Mouse (Mus musculus) neural tube, embryonic 14.5 days (tissue): Measurements from ENCODE around the gene Vstm2b. TPM values are rescaled to one million over a fixed set of nuclear protein-coding genes. Genes with fewer than 3 reads are reported as not detected.
A peak's percentile ranks its signal among the peaks of the same experiment; 100 is the strongest.

ENCODE experiments used
- ATAC-seq: fragments of 200-750 bp; cut with Nextera tagmentation; 2 replicates; pipeline ENCODE4 v1.8.0; 2017; ENCODE audit warnings: low read depth, mild to moderate bottlenecking, moderate TSS enrichment, moderate library complexity
- H3K27ac ChIP-seq: fragments of 300-500 bp; sonication (generic); 2 replicates; pipeline ENCODE4 v1.5.1; 2014; ENCODE audit warnings: low read depth, mild to moderate bottlenecking, control low read depth, low read length, moderate library complexity, mixed read lengths
- H3K27me3 ChIP-seq: fragments of 300-500 bp; sonication (generic); 2 replicates; pipeline ENCODE4 v1.6.1; 2014; ENCODE audit warnings: low read length; ENCODE audit not compliant: control insufficient read depth, insufficient read depth
- H3K36me3 ChIP-seq: fragments of 300-500 bp; sonication (generic); 2 replicates; pipeline ENCODE4 v1.6.1; 2014; ENCODE audit warnings: low read length, mixed read lengths; ENCODE audit not compliant: control insufficient read depth, insufficient read depth
- H3K4me1 ChIP-seq: fragments of 300-500 bp; sonication (generic); 2 replicates; pipeline ENCODE4 v1.6.1; 2014; ENCODE audit warnings: low read length; ENCODE audit not compliant: control insufficient read depth, insufficient read depth
- H3K4me2 ChIP-seq: fragments of 300-500 bp; sonication (generic); 2 replicates; pipeline ENCODE4 v1.6.1; 2014; ENCODE audit warnings: mild to moderate bottlenecking, low read depth, low read length, control low read depth
- H3K4me3 ChIP-seq: fragments of 300-500 bp; sonication (generic); 2 replicates; pipeline ENCODE4 v1.5.1; 2014; ENCODE audit warnings: low read depth, low read length, control low read depth, mixed read lengths
- H3K9ac ChIP-seq: fragments of 300-500 bp; sonication (generic); replicated peaks from 2 replicates; pipeline ENCODE4 v1.6.1; 2014; ENCODE audit warnings: low read depth, mild to moderate bottlenecking, control low read depth, low read length, mixed read lengths
- H3K9me3 ChIP-seq: fragments of 300-500 bp; sonication (generic); 2 replicates; pipeline ENCODE4 v1.6.1; 2016; ENCODE audit warnings: low read length; ENCODE audit not compliant: control insufficient read depth
- WGBS: fragments of 180-500 bp; shearing (Covaris S2); extraction: QIAGEN DNeasy Blood & Tissue Kit; methylation state at CpG from one replicate; pipeline ENCODE4 v1.1.7; 2014; 5-methylcytosine and 5-hydroxymethylcytosine counted together
- polyA plus RNA-seq: library from polyadenylated mRNA; unstranded; fragments of >200 nt; fragmentation: Nextera tagmentation; extraction: Ambion mirVana; gene quantifications from 2 replicates; pipeline ENCODE4 v1.2.1, GENCODE M21; 2014

Vstm2b gene
- 37.0 and 39.5 TPM in 2 replicates for polyA plus RNA-seq

GRCm38 (mm10) chr7:40898096-40898710, at the start of gene Vstm2b:
Gene Vstm2b, plus strand, starts transcription at chr7:40898328.
- Histone ChIP-seq H3K4me1 (peaks cover 17% of the 10 kb centered on the region; the same call in 1 of the 2 replicates), H3K4me2 (peak within 1 kb of the TSS; percentile 93), H3K27ac (peak within 1 kb of the TSS; percentile 60), H3K36me3 (no peaks in the 10 kb centered on the region), H3K27me3 (peaks cover 10% of the 10 kb centered on the region), H3K9ac (peak within 1 kb of the TSS; percentile 73), H3K4me3 (peak within 1 kb of the TSS; percentile 70), H3K9me3 (no peaks in the 10 kb centered on the region)
- peak; percentile 0; the same call in 1 of the 2 replicates for ATAC-seq
- 1% methylated on average over 23 of the region's 35 CpGs for WGBS

GRCm38 (mm10) chr7:40856088-40856625, 42.0 kb upstream of the Vstm2b start:
- Histone ChIP-seq H3K4me1 (no peaks in the 10 kb centered on the region), H3K27me3 (no peaks in the 10 kb centered on the region), H3K9me3 (no peaks in the 10 kb centered on the region), H3K27ac (no peak overlapping the region), H3K4me2 (no peak overlapping the region), H3K9ac (no peak overlapping the region), H3K4me3 (no peak overlapping the region), H3K36me3 (no peaks in the 10 kb centered on the region)
- no peak for ATAC-seq
- 91% methylated on average over 7 of the region's 7 CpGs for WGBS

GRCm38 (mm10) chr7:40873380-40873990, 24.6 kb upstream of the Vstm2b start:
- no peaks in the 10 kb centered on the region for H3K4me1 ChIP-seq
- H3K27ac ChIP-seq = no peak overlapping the region
- H3K9me3 ChIP-seq = no peaks in the 10 kb centered on the region
- H3K9ac ChIP-seq = no peak overlapping the region
- no peaks in the 10 kb centered on the region for H3K27me3 ChIP-seq
- no peak overlapping the region for H3K4me3 ChIP-seq
- H3K36me3 ChIP-seq = no peaks in the 10 kb centered on the region
- 49% methylated on average over 7 of the region's 7 CpGs for WGBS
- peak; percentile 38 for ATAC-seq
- no peak overlapping the region for H3K4me2 ChIP-seq

DNA sequence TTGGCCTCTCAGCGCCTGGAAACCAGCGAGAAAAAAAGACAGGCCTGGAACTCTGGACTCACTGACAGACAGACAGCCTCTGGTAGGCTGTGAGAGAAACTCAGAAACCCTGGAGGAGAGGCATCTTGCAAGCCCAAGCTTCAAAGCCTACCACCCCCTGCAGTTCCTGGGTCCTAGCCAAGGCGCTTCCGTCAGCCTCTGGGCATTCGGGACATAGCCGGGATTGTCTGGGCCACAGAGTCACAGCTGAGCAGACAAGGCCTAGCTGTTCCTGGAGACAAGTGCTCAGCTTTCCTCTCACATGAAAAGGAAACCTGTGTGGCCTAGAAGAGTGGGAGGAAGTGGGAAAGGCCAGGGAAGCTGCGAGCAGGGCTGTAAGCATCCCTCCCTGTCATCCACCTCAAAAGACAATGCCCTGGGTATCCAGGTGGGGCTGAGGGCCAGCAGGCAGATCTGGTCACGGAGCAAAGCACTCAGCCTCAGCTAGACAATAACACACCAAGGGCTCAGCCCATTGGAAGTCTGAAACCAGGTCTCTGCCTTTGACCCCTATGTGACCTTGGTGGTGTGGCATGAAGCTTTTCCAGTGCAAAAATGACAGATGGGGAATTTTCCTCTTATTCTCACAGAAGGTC, 13.2 kb upstream of the Vstm2b start:
- Histone ChIP-seq H3K9ac (no peak overlapping the region), H3K36me3 (no peaks in the 10 kb centered on the region), H3K27me3 (no peaks in the 10 kb centered on the region), H3K27ac (0 out of 2 replicates have a peak overlapping the region, but pooled peaks have one; percentile 6), H3K4me1 (no peaks in the 10 kb centered on the region), H3K4me2 (no peak overlapping the region), H3K4me3 (no peak overlapping the region), H3K9me3 (no peaks in the 10 kb centered on the region)
- peak; percentile 77 for ATAC-seq
- 48% methylated on average over 8 of the region's 8 CpGs for WGBS

- no peak overlapping the region for H3K4me2 ChIP-seq
- 89% methylated on average over 3 of the region's 3 CpGs for WGBS
Observed at GRCm38 (mm10) chr7:40888358-40888757, 9.8 kb upstream of the Vstm2b start.

GRCm38 (mm10) chr7:40896964-40897363, 1.2 kb upstream of the Vstm2b start:
- Histone ChIP-seq H3K4me3 (no peak overlapping the region), H3K4me1 (peaks cover 17% of the 10 kb centered on the region; the same call in 1 of the 2 replicates), H3K9ac (no peak overlapping the region), H3K27ac (no peak overlapping the region), H3K4me2 (peak overlapping the region; percentile 93; the same call in 1 of the 2 replicates), H3K27me3 (peaks cover 10% of the 10 kb centered on the region), H3K36me3 (no peaks in the 10 kb centered on the region), H3K9me3 (no peaks in the 10 kb centered on the region)
- WGBS = 63% methylated on average over 4 of the region's 4 CpGs
- no peak for ATAC-seq

More at GRCm38 (mm10) chr7:40888358-40888757, 9.8 kb upstream of the Vstm2b start:
- H3K4me3 ChIP-seq = no peak overlapping the region
- H3K9me3 ChIP-seq = no peaks in the 10 kb centered on the region
- H3K27me3 ChIP-seq = no peaks in the 10 kb centered on the region
- H3K27ac ChIP-seq = no peak overlapping the region
- no peaks in the 10 kb centered on the region for H3K36me3 ChIP-seq
- no peaks in the 10 kb centered on the region for H3K4me1 ChIP-seq
- no peak for ATAC-seq
- no peak overlapping the region for H3K9ac ChIP-seq

DNA sequence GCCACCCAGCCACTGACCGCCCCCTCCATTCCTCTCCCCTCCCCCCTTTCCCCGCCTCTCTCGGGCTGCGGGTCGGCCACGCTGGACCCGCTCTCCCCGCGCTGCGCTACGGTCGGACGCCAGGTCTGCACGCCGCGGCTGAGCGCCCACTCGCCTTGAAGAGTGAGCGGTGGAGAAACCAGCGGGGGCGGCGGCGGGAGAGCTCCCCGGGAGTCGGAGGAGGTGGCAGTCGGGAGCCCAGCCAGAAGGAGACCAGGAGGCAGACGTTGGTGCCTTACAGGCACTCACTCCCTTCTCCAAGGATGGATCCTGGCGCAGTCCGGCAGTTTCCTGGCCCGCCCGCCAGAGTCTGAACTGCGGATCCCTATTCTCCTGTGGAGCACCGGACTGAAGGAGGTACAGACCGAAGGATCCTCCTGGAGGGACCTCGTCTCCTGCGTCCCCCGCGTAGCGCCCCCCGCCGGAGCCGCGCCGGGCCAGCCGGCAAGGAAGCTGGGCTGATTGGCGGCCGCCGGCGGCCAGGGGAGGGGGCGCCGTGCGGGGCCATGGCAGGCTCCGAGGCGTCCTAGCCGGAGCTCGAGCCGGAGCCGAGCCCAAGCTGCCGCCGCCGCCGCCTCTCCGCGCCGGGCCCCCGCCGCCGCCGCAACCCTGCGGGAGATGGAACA, 715 bp downstream of the Vstm2b start:
- Histone ChIP-seq H3K4me2 (peak overlapping the region; percentile 93), H3K4me1 (peaks cover 17% of the 10 kb centered on the region; the same call in 1 of the 2 replicates), H3K9me3 (no peaks in the 10 kb centered on the region), H3K27ac (peak overlapping the region; percentile 60), H3K4me3 (peak overlapping the region; percentile 70), H3K27me3 (peaks cover 10% of the 10 kb centered on the region), H3K9ac (peak overlapping the region; percentile 73), H3K36me3 (no peaks in the 10 kb centered on the region)
- under 1% methylated on average over 54 of the region's 70 CpGs for WGBS
- peak; percentile 54 for ATAC-seq

GRCm38 (mm10) chr7:40899376-40900265, 1.5 kb downstream of the Vstm2b start:
- Histone ChIP-seq H3K27ac (peak overlapping the region; percentile 60), H3K9ac (peak overlapping the region; percentile 73), H3K9me3 (no peaks in the 10 kb centered on the region), H3K4me1 (peaks cover 17% of the 10 kb centered on the region; the same call in 1 of the 2 replicates), H3K36me3 (no peaks in the 10 kb centered on the region), H3K4me2 (peak overlapping the region; percentile 93), H3K27me3 (peaks cover 10% of the 10 kb centered on the region), H3K4me3 (peak overlapping the region; percentile 70)
- peak; percentile 38 for ATAC-seq
- under 1% methylated on average over 56 of the region's 61 CpGs for WGBS
